Mouse (Mus musculus) left cerebral cortex, adult 2 months (tissue): ENCODE data around the gene Acap3. TPM values are rescaled to one million over a fixed set of nuclear protein-coding genes. Genes with fewer than 3 reads are reported as not detected.

Experiments used
- DNase-seq, 2 experiments: peaks; one replicate each; pipeline ENCODE4 v3.0.0; 2021 to 2022; ENCODE audit warnings: low spot score in 2 of 2, mixed read lengths in 1 of 2; ENCODE audit errors: extremely low spot score in 1 of 2
- H3K27ac ChIP-seq: fragments of 200-600 bp; 2 replicates; pipeline ENCODE4 v1.8.1; 2022
- H3K4me3 ChIP-seq: fragments of 200-600 bp; 2 replicates; pipeline ENCODE4 v1.8.1; 2022
- CTCF ChIP-seq: fragments of 200-600 bp; IDR thresholded peaks from 2 replicates; pipeline ENCODE4 v1.8.1; 2022; ENCODE audit warnings: antibody characterized with exemption, mild to moderate bottlenecking, moderate library complexity
- intact Hi-C: fragments of 180-260 bp; cut with DNase I; formaldehyde crosslinking; loops from one replicate; pipeline ENCODE4 v1.15.1; 2025
- long read RNA-seq, 2 experiments: library from polyadenylated mRNA; stranded (forward); transcript quantifications; one replicate each; pipeline ENCODE4 v2.0.0; 2021; ENCODE audit warnings: borderline mapping rate in 2 of 2
- total RNA-seq, 2 experiments: library from RNA; stranded (reverse); gene quantifications; 2 replicates each; pipeline ENCODE4 v1.2.3; 2021

The Acap3 gene
- total RNA-seq = 100 to 1,000 TPM; 139 to 152 TPM
- long read RNA-seq, experiment 1, full-length matches to known transcripts = 4 of 504 reads
- long read RNA-seq, experiment 1, partial matches to known transcripts = 33 of 504 reads
- long read RNA-seq, experiment 1, other reads (novel, unspliced or antisense) = 467 of 504 reads
- long read RNA-seq, experiment 2, full-length matches to known transcripts = 5 of 379 reads
- long read RNA-seq, experiment 2, partial matches to known transcripts = 39 of 379 reads
- long read RNA-seq, experiment 2, other reads (novel, unspliced or antisense) = 335 of 379 reads

DNA sequence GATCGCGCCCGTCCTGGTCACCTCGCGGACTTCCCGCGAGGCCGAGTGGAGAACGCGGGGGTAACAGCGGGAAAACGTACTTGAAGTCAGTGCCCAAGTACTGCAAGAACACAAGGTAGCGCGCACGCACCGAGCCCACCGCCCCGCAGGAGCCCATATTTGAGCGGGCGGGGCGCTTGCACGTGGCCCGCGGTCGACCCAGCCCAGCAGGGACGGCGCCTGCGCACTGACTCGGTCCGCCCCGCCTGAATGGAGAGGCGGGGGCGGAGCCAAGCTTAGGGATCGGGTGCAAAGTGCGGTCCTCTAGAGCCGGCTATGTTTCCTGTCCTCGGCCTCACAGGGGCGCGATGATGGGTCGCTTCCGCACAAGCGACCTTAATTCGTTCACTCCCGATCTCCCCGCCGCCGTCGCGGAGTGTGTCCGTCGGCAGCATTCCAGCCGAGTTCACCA, at the start of gene Acap3, which contains the start of gene Pusl1:
TSS of gene Acap3 (plus strand) at position 272 of the 451 bp plus-strand sequence.
TSS of gene Pusl1 (minus strand) at position 231 of the 451 bp plus-strand sequence.
- no peak for TF ChIP-seq CTCF
- peak within 1 kb of the TSS; percentile 100 for H3K27ac ChIP-seq
- intact Hi-C loops = loop anchor here (2.0 to 5.0 kb wide), 3 partner anchors 23 to 101 kb away; partner anchors contain the start of genes B3galt6, Cptp, Ints11 and Sdf4

DNA sequence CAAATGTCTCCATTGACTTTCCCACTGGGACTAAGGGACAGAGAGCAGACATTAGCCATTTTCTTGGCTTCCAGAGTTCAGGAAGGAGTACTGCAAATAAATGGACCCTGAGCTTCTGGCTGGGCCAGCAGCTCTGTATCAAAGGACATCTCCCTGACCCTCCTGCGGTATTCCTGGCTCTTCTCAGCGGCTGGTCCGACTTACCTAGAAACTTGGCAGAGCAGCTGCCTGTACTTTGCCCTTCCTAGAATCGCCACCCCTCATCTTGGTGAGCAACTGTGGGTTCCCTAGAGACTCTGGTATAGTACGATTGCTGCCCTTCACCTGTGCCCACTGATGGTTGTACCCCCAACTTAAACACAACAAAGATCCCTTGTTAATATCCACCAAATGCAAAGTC, 48.4 kb upstream of the Acap3 start:
- no peak for TF ChIP-seq CTCF
- intact Hi-C loops = no loop called here

More for the DNA sequence above, at the start of gene Acap3, which contains the start of gene Pusl1:
- DNase-seq = peak; percentile 96 to 97
- peak within 1 kb of the TSS; percentile 100 for H3K4me3 ChIP-seq

DNA sequence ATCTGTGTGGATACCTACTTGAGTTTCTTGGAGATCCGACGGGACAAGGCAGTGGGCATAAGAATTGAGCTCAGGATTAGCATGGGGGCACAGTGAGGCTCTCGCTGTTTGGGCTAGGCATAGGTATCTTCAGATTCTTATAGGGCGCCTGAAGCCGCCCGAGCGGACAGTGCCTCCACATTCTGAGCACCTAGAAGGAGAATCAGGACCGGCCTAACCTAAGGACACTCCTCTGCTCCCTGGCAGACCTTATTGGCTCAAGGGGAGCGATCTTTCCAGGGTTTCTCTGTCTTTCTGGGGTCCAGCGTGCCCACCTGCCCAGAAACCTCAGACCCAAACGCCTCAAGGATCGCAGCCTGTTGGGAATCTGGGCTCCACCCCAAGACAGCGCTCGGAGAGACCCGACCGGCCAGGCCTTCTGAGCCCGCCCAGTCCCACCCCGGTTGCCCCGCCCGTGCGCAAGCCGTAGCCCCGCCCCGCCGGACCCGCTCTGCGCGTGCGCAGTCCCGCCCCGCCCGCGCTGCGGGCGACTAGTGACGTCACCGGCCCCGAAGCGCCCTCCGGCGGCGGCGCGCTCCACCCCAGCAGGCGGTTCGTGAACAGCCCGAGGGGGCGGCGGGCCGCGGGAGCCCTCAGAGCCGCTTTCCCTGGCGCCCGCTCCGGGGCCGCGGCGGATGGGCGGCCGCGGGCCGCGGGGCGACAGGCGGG, 44.6 kb upstream of the Acap3 start, which contains the start of gene Dvl1:
TSS of gene Dvl1 (plus strand) at position 532 of the 708 bp plus-strand sequence.
- peak; percentile 51 for TF ChIP-seq CTCF
- DNase-seq = peak; percentile 94 to 99
- Histone ChIP-seq H3K27ac (peak within 1 kb of the TSS; percentile 91), H3K4me3 (peak within 1 kb of the TSS; percentile 77)
- intact Hi-C loops = loop anchor here (2.0 kb wide), 1 partner anchor 16 kb away; the partner anchor contains the start of gene Aurkaip1

More for the DNA sequence above, 48.4 kb upstream of the Acap3 start:
- no peak overlapping the region for H3K27ac ChIP-seq
- DNase-seq = no peak
- no peak overlapping the region for H3K4me3 ChIP-seq

DNA sequence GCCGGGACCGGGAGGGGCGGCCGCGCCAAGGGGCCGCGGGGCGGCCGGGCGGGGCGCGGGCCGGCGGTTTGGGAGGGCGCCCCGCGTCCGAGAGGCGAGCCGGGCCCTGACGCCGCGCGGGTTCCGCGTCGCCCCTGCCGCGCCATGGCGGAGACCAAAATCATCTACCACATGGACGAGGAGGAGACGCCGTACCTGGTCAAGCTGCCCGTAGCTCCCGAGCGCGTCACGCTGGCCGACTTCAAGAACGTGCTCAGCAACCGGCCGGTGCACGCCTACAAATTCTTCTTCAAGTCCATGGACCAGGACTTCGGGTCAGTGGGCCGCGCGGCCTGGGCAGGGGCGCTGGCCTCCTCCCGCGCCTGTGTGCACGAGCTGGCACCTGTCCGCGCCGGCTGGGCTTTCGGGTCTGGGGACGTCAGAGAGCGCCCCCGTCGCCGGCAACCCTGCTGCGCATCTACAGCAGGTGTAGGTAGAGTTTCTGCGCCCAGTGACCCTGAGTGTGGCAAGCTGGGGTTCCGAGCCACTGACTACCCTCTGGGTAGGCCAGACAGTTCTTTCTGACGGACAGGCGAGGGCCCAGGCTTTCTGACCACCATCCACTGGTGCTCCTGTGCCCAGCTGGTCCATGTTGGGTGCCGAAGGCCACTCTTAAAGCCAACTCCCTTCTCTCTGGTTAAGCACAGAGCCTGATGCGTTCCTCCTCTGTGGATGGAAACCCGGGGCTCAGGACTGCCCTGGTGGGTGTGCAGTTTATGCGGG, 43.9 kb upstream of the Acap3 start:
- no peak for TF ChIP-seq CTCF
- intact Hi-C loops = loop anchor here (2.0 kb wide), 1 partner anchor 17 kb away; the partner anchor contains the start of gene Aurkaip1
- H3K4me3 ChIP-seq = peak overlapping the region; percentile 77
- peak in 1 of 2 experiments; percentile 32 for DNase-seq
- H3K27ac ChIP-seq = peak overlapping the region; percentile 75

DNA sequence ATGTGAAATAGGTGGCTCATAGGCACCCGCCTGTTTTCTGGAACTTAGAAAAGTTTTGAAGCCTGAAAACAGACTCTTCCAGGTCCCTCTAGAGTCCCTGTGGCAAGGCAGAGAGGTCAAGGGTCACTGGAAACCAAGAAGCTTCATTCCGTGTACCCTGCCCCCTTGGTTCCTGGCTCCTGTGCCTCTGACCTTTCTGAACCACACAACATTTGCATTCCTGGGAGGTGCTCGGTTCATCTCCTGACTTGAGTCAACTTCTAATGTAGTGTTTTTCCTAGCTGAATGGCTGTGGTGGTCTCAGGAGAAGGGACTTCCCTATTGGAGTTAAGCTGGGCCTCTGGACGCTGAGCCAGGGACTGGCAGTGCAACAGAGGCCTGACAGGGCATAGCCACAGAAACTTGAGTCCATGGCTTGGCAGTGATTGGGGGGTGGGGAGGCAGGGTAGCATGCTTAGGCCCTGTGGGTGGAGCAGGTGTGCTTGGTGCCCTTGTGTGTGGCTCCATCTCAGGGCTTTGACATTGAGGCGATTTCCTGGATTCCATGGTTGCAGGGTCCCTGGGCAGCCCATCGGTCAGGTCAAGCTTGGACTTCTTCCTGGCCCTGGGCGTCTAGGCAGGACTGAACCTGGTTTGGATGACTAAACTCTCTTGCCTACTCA, 43.1 kb upstream of the Acap3 start:
- Histone ChIP-seq H3K27ac (no peak overlapping the region; the same call in 1 of the 2 replicates), H3K4me3 (peak overlapping the region; percentile 77)
- DNase-seq = no peak
- no peak for TF ChIP-seq CTCF
- intact Hi-C loops = no loop called here

DNA sequence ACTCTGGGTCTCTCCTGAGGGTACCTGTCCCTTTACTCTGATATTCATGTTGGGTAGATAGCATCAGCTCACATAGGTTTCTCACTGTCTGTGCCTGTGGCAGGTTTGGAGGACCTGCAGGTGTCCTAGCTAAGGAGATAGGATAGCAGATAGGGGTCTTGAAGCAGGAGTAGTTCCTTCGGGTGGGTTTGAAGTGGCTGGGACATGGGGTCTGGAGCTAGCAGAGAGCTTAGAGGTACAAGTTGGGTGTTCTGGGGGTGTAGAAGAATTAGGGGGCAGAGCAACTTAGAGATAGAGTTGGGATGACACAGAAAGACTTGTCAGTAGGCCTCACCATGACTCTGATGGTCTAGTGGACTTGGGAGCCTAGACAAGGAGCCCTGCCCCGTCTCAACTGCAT, 42.2 kb upstream of the Acap3 start:
- no peak overlapping the region for H3K27ac ChIP-seq
- DNase-seq = no peak
- no peak for TF ChIP-seq CTCF
- intact Hi-C loops = no loop called here
- H3K4me3 ChIP-seq = no peak overlapping the region

DNA sequence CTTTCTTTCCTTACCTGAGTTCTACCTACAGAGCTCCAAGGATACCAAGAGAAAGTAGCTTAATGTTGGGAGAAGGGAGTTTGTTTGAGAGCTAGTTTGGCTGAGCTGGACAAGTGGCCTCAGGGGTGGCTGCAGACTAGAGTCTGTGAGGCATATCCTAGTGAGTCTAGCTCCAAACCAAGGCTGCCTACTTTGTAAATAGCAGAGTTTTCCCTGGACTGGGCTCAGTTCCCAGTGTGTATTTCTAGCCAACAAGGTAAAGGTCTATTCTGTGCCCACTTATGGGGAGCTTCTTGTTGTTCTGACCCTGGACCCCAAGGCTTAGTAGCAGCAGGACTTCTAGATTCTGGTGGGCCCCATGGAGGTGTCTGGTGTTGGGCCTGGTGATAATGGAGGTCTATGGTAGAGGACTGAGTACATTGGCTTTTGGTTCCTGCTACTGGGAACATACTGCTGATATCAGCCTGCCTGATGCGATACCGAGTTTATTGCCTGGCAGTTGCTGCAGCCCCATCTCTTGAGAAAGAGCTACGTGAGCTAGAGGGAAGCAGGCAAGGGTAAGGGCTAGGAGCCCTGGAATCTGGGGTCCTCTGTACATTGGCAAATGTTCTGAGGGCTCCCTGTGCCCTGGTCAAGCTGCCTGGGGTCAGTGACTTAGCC, 41.7 kb upstream of the Acap3 start:
- Histone ChIP-seq H3K4me3 (no peak overlapping the region), H3K27ac (no peak overlapping the region)
- no peak for DNase-seq
- intact Hi-C loops = no loop called here
- no peak for TF ChIP-seq CTCF

DNA sequence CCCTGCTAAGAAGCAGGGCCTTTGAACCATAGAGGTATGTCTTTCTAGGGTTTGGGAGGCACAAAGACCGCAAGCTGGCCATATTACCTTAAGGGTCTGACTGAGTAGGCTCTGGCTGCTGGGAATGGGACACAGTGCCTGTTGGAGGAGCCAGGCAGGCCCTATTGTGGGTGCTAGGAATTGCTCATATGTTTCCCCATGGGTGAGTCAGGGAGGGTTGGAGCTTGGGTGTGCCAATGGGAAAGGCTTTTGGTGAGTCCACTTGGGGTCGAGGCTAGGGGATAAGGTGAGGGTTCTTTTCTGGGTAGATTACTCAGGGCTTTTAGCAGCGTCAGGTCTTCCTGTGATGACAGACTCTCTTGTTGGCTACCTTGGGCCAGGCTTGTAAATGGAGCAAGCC, 40.3 kb upstream of the Acap3 start:
- Histone ChIP-seq H3K27ac (no peak overlapping the region), H3K4me3 (no peak overlapping the region)
- no peak for TF ChIP-seq CTCF
- intact Hi-C loops = no loop called here
- DNase-seq = no peak

DNA sequence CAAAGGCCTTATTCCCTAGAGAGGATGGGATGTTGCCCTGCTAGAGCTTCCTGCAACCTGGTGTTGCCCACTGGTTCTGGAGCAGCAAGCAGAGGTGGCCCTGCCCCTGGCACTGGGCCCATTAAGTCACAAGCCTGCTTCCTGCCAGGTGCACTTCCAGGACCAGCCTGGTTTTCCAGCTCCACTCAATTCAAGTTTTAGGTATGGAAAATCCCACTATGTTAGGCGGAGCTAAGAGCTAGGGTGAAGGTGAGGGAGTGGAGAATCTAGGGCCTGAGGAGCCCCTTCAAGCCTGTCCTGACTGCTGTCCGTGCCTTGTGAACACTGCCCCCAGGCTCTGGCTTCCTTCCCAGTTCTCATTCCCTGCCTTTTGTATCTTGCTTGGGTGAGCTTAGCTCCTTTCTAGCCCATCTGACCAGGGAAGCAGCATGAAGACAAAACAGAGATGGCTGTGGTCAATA, 39.6 kb upstream of the Acap3 start:
- Histone ChIP-seq H3K4me3 (no peak overlapping the region), H3K27ac (no peak overlapping the region)
- intact Hi-C loops = no loop called here
- no peak for TF ChIP-seq CTCF
- no peak for DNase-seq

DNA sequence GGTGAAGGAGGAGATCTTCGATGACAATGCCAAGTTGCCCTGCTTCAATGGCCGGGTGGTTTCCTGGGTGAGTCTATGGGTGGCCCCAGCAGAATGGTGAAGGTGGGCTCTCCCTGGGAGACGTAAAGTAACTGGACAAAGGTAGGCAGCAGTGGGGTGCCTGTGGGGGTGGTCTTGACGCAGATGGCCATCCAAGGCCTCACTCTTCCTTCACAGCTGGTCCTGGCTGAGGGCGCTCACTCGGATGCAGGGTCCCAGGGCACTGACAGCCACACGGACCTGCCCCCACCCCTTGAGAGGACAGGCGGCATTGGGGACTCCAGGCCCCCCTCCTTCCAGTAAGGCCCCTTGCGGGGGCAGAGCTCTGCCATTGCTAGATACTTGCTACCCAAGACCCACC, 38.2 kb upstream of the Acap3 start:
- no peak overlapping the region for H3K27ac ChIP-seq
- intact Hi-C loops = no loop called here
- TF ChIP-seq CTCF = no peak
- no peak for DNase-seq
- H3K4me3 ChIP-seq = no peak overlapping the region
